Comparison of ENCODE assay signal across 9 mouse cellular contexts in genomic region chr6:88203791-88204405, GRCm38 (mm10). TPM values are rescaled to one million over a fixed set of nuclear protein-coding genes. Genes with fewer than 3 reads are reported as not detected.
A peak's percentile ranks its signal among the peaks of the same experiment; 100 is the strongest.
DNase-seq lines count a peak whose midpoint lies in the region; ATAC-seq and TF ChIP-seq lines count a peak whose summit lies in the region.
"Had no signal": no experiment of that assay in that cellular context is flagged by ENCODE, and none has a peak within 500 bp of the region (broad histone marks: within the 10 kb centered on the region; RNA-seq: fewer than 3 reads in every experiment).

No protein-coding gene starts in this region.

- WGBS in hindbrain, embryonic 12.5 days = 7% methylated on average over 10 of the region's 10 CpGs
- WGBS in hindbrain, embryonic 16.5 days = 10% methylated on average over 10 of the region's 10 CpGs
- 17% methylated on average over 10 of the region's 10 CpGs for WGBS in stomach, embryonic 14.5 days
- WGBS in stomach, postnatal 0 days = 30% methylated on average over 10 of the region's 10 CpGs
- WGBS in hindbrain, embryonic 15.5 days = 9% methylated on average over 10 of the region's 10 CpGs
- WGBS in cerebellum, adult 2 months = 30% methylated on average over 10 of the region's 10 CpGs

- no peak for ATAC-seq in hindbrain, embryonic 12.5 days (ENCODE audit: low FRiP score)
- ATAC-seq in hindbrain, embryonic 16.5 days = no peak
- no peak for ATAC-seq in stomach, embryonic 14.5 days (ENCODE audit: insufficient number of reproducible peaks, insufficient read depth, low FRiP score, low read depth)
- ATAC-seq in stomach, postnatal 0 days (ENCODE audit: low FRiP score, low TSS enrichment) = no peak
- ATAC-seq in hindbrain, embryonic 15.5 days (ENCODE audit: low FRiP score, low read depth) = no peak

- H3K4me2 ChIP-seq in hindbrain, embryonic 12.5 days (replicated peaks) = peak overlapping the region; percentile 24; the same call in 1 of the 2 replicates
- H3K4me2 ChIP-seq in hindbrain, embryonic 16.5 days (ENCODE audit: low read length) = no peak overlapping the region
- H3K4me2 ChIP-seq in stomach, embryonic 14.5 days (replicated peaks; ENCODE audit: low read depth, low read length) = peak overlapping the region; percentile 22; the same call in 1 of the 2 replicates
- no peak overlapping the region for H3K4me2 ChIP-seq in stomach, postnatal 0 days (replicated peaks; ENCODE audit: low read depth)
- H3K4me2 ChIP-seq in hindbrain, embryonic 15.5 days = 0 out of 2 replicates have a peak overlapping the region, but pooled peaks have one; percentile 12
- H3K4me2 ChIP-seq: neural tube, embryonic 12.5 days had no signal

- no peaks in the 10 kb centered on the region for H3K9me3 ChIP-seq in hindbrain, embryonic 12.5 days (replicated peaks)
- H3K9me3 ChIP-seq in hindbrain, embryonic 16.5 days (ENCODE audit: control insufficient read depth, low read length) = no peaks in the 10 kb centered on the region
- no peaks in the 10 kb centered on the region for H3K9me3 ChIP-seq in stomach, embryonic 14.5 days (ENCODE audit: control insufficient read depth, low read depth, low read length)
- H3K9me3 ChIP-seq in stomach, postnatal 0 days (ENCODE audit: control insufficient read depth, low read length) = no peaks in the 10 kb centered on the region
- no peaks in the 10 kb centered on the region for H3K9me3 ChIP-seq in hindbrain, embryonic 15.5 days
- H3K9me3 ChIP-seq: neural tube, embryonic 12.5 days had no signal

- no peak for TF ChIP-seq CTCF in stomach, postnatal 0 days (IDR thresholded peaks at IDR 0.05; ENCODE audit: low read depth)
- TF ChIP-seq CTCF in cerebellum, adult 2 months (IDR thresholded peaks at IDR 0.05; ENCODE audit: borderline replicate concordance, insufficient read depth, low read depth, low read length) = no peak

- TF ChIP-seq EP300 in stomach, postnatal 0 days (optimal IDR thresholded peaks at IDR 0.05) = no peak

- H3K4me3 ChIP-seq in hindbrain, embryonic 12.5 days = no peak overlapping the region
- H3K4me3 ChIP-seq in hindbrain, embryonic 16.5 days (ENCODE audit: low read length) = no peak overlapping the region
- no peak overlapping the region for H3K4me3 ChIP-seq in stomach, embryonic 14.5 days (ENCODE audit: low read depth, low read length)
- H3K4me3 ChIP-seq in stomach, postnatal 0 days (ENCODE audit: low read depth, low read length) = no peak overlapping the region
- no peak overlapping the region for H3K4me3 ChIP-seq in hindbrain, embryonic 15.5 days
- H3K4me3 ChIP-seq in cerebellum, adult 2 months (replicated peaks; ENCODE audit: insufficient read depth, low read depth, low read length) = no peak overlapping the region
- H3K4me3 ChIP-seq: neural tube, embryonic 12.5 days had no signal

- TF ChIP-seq POLR2A in cerebellum, adult 2 months (IDR thresholded peaks at IDR 0.05; ENCODE audit: borderline replicate concordance, insufficient read depth, low read length) = no peak

- peaks cover 98% of the 10 kb centered on the region for H3K27me3 ChIP-seq in hindbrain, embryonic 12.5 days
- H3K27me3 ChIP-seq in hindbrain, embryonic 16.5 days (replicated peaks; ENCODE audit: control insufficient read depth, insufficient read depth, low read length) = peaks cover 52% of the 10 kb centered on the region
- peaks cover 71% of the 10 kb centered on the region for H3K27me3 ChIP-seq in stomach, embryonic 14.5 days (ENCODE audit: control insufficient read depth, insufficient read depth, low read length)
- peaks cover 27% of the 10 kb centered on the region for H3K27me3 ChIP-seq in stomach, postnatal 0 days (ENCODE audit: control insufficient read depth, insufficient read depth, low read length)
- H3K27me3 ChIP-seq in hindbrain, embryonic 15.5 days = peaks cover 83% of the 10 kb centered on the region
- H3K27me3 ChIP-seq in cerebellum, adult 2 months (ENCODE audit: control insufficient read depth, insufficient read depth, low read length) = peaks cover 1% of the 10 kb centered on the region; the same call in 1 of the 2 replicates

- H3K36me3 ChIP-seq in hindbrain, embryonic 12.5 days = no peaks in the 10 kb centered on the region
- H3K36me3 ChIP-seq in hindbrain, embryonic 16.5 days (ENCODE audit: control insufficient read depth, insufficient read depth, low read length) = no peaks in the 10 kb centered on the region
- H3K36me3 ChIP-seq in stomach, embryonic 14.5 days (ENCODE audit: control insufficient read depth, insufficient read depth, low read length) = no peaks in the 10 kb centered on the region
- H3K36me3 ChIP-seq in stomach, postnatal 0 days (ENCODE audit: control insufficient read depth, insufficient read depth, low read length) = no peaks in the 10 kb centered on the region
- no peaks in the 10 kb centered on the region for H3K36me3 ChIP-seq in hindbrain, embryonic 15.5 days
- H3K36me3 ChIP-seq: neural tube, embryonic 12.5 days had no signal

- no peak for DNase-seq in stomach, postnatal 0 days (ENCODE audit: low spot score)
- DNase-seq in right cerebral cortex, postnatal 36 days (ENCODE audit: low spot score in 2 of 2) = no peak
- no peak for DNase-seq in cerebellum, adult 2 months
- DNase-seq: cerebellum, postnatal 14 days had no signal

- no peak overlapping the region for H3K27ac ChIP-seq in hindbrain, embryonic 12.5 days
- no peak overlapping the region for H3K27ac ChIP-seq in hindbrain, embryonic 16.5 days (ENCODE audit: low read depth, low read length)
- no peak overlapping the region; the same call in 1 of the 2 replicates for H3K27ac ChIP-seq in stomach, embryonic 14.5 days (ENCODE audit: low read length)
- H3K27ac ChIP-seq in stomach, postnatal 0 days (replicated peaks) = no peak overlapping the region
- 0 out of 2 replicates have a peak overlapping the region, but pooled peaks have one; percentile 29 for H3K27ac ChIP-seq in hindbrain, embryonic 15.5 days (replicated peaks)
- H3K27ac ChIP-seq in cerebellum, adult 2 months (ENCODE audit: insufficient read depth, low read length) = no peak overlapping the region
- H3K27ac ChIP-seq: neural tube, embryonic 12.5 days had no signal

- H3K4me1 ChIP-seq in hindbrain, embryonic 12.5 days = peaks cover 22% of the 10 kb centered on the region
- no peaks in the 10 kb centered on the region; the same call in 1 of the 2 replicates for H3K4me1 ChIP-seq in hindbrain, embryonic 16.5 days (ENCODE audit: control insufficient read depth, insufficient read depth, low read depth, low read length)
- H3K4me1 ChIP-seq in stomach, embryonic 14.5 days (ENCODE audit: control insufficient read depth, insufficient read depth, low read length) = peaks cover 10% of the 10 kb centered on the region; the same call in 1 of the 2 replicates
- H3K4me1 ChIP-seq in stomach, postnatal 0 days (replicated peaks; ENCODE audit: control insufficient read depth, insufficient read depth) = no peaks in the 10 kb centered on the region; the same call in 1 of the 2 replicates
- peaks cover 7% of the 10 kb centered on the region; the same call in 1 of the 2 replicates for H3K4me1 ChIP-seq in hindbrain, embryonic 15.5 days (replicated peaks)
- peaks cover 4% of the 10 kb centered on the region; the same call in 1 of the 2 replicates for H3K4me1 ChIP-seq in cerebellum, adult 2 months (ENCODE audit: control insufficient read depth, insufficient read depth, low read length)

- no peak overlapping the region for H3K9ac ChIP-seq in hindbrain, embryonic 12.5 days
- H3K9ac ChIP-seq in hindbrain, embryonic 16.5 days (ENCODE audit: low read depth, low read length) = no peak overlapping the region
- H3K9ac ChIP-seq in stomach, embryonic 14.5 days (replicated peaks; ENCODE audit: low read depth, low read length) = no peak overlapping the region
- no peak overlapping the region for H3K9ac ChIP-seq in stomach, postnatal 0 days (ENCODE audit: low read length)
- H3K9ac ChIP-seq in hindbrain, embryonic 15.5 days = no peak overlapping the region
- H3K9ac ChIP-seq: neural tube, embryonic 12.5 days had no signal

RNA-seq across cellular contexts. Expression of gene Gata2, which starts 10.2 kb away (rescaled TPM):
- polyA plus RNA-seq in hindbrain, embryonic 12.5 days (2016; fragmentation: Nextera tagmentation; extraction: Ambion mirVana) = 29.4 and 43.6 TPM in 2 replicates
- 14.1 and 18.0 TPM in 2 replicates for polyA plus RNA-seq in hindbrain, embryonic 16.5 days (2015; fragmentation: Nextera tagmentation; extraction: Ambion mirVana)
- 3.3 and 3.5 TPM in 2 replicates for polyA plus RNA-seq in stomach, embryonic 14.5 days (2014; fragmentation: Nextera tagmentation; extraction: Ambion mirVana)
- 3.3 and 3.4 TPM in 2 replicates for polyA plus RNA-seq in stomach, postnatal 0 days (2015; fragmentation: Nextera tagmentation; extraction: Ambion mirVana)
- 18.1 and 20.2 TPM in 2 replicates for polyA plus RNA-seq in hindbrain, embryonic 15.5 days (2015; fragmentation: Nextera tagmentation; extraction: Ambion mirVana)
- 6.4 and 6.6 TPM in 2 replicates for polyA plus RNA-seq in cerebellum, adult 2 months (2012; rRNA removed)

RNA-seq across cellular contexts. Expression of gene Dnajb8, which starts 18.2 kb away (rescaled TPM):
- not detected in 2 replicates for polyA plus RNA-seq in hindbrain, embryonic 12.5 days (2016; fragmentation: Nextera tagmentation; extraction: Ambion mirVana)
- not detected in 2 replicates for polyA plus RNA-seq in hindbrain, embryonic 16.5 days (2015; fragmentation: Nextera tagmentation; extraction: Ambion mirVana)
- not detected in 2 replicates for polyA plus RNA-seq in stomach, embryonic 14.5 days (2014; fragmentation: Nextera tagmentation; extraction: Ambion mirVana)
- polyA plus RNA-seq in stomach, postnatal 0 days (2015; fragmentation: Nextera tagmentation; extraction: Ambion mirVana) = not detected in 2 replicates
- polyA plus RNA-seq in hindbrain, embryonic 15.5 days (2015; fragmentation: Nextera tagmentation; extraction: Ambion mirVana) = not detected in 2 replicates
- not detected in 2 replicates for polyA plus RNA-seq in cerebellum, adult 2 months (2012; rRNA removed)
- polyA plus RNA-seq: neural tube, embryonic 12.5 days had no signal

Comparison
In these comparisons a context has a peak if more than half of its experiments do, and no peak if none do; other contexts are left out.
1. H3K4me2 ChIP-seq: peak in hindbrain, embryonic 12.5 days (single experiment), stomach, embryonic 14.5 days (single experiment) and hindbrain, embryonic 15.5 days (single experiment); none in hindbrain, embryonic 16.5 days (single experiment) and stomach, postnatal 0 days (single experiment).